Mouse (Mus musculus) bone marrow, adult 2 months (tissue): ENCODE measurements around the gene Dnm2. TPM values are rescaled to one million over a fixed set of nuclear protein-coding genes. Genes with fewer than 3 reads are reported as not detected.

Experiments
- H3K27ac ChIP-seq: fragments of 200-500 bp; 2 replicates; pipeline ENCODE4 v1.5.1; 2012; ENCODE audit warnings: low read depth, mild to moderate bottlenecking, control low read depth, inconsistent platforms, low read length; ENCODE audit not compliant: control insufficient read depth, poor library complexity, insufficient read depth
- H3K4me1 ChIP-seq: fragments of 200-500 bp; 2 replicates; pipeline ENCODE4 v1.6.1; 2011; ENCODE audit warnings: low read length; ENCODE audit not compliant: control insufficient read depth, insufficient read depth
- H3K4me3 ChIP-seq: fragments of 200-500 bp; replicated peaks from 2 replicates; pipeline ENCODE3; 2011; ENCODE audit warnings: mild to moderate bottlenecking, low read depth, low read length, control low read depth; ENCODE audit not compliant: control insufficient read depth
- CTCF ChIP-seq: fragments of 200-500 bp; IDR thresholded peaks from 2 replicates; pipeline ENCODE4 v1.5.1; 2011; ENCODE audit warnings: low read length, control low read depth; ENCODE audit not compliant: control insufficient read depth, insufficient read depth
- POLR2A ChIP-seq: fragments of 200-500 bp; IDR thresholded peaks from 2 replicates; pipeline ENCODE4 v1.6.1; 2011; ENCODE audit warnings: low read depth, mild to moderate bottlenecking, control low read depth, low read length, borderline replicate concordance; ENCODE audit not compliant: control insufficient read depth
- WGBS: fragments of 180-500 bp; shearing (Covaris S2); methylation state at CpG from one replicate; pipeline ENCODE4 v1.1.7; 2018; 5-methylcytosine and 5-hydroxymethylcytosine counted together
- polyA plus RNA-seq: library from polyadenylated mRNA; stranded (reverse); fragments of >200 nt; gene quantifications from 2 replicates; pipeline ENCODE4 v1.2.4, GENCODE M21; 2011; ENCODE audit warnings: low replicate concordance; ENCODE audit not compliant: missing spikeins, insufficient read depth, insufficient read length

Dnm2 gene
- polyA plus RNA-seq, 1 experiment, result 130 TPM

- TF ChIP-seq POLR2A (no peak), CTCF (no peak)
- Histone ChIP-seq H3K4me1 (peaks cover 20% of the 10 kb centered on the region), H3K27ac (peak overlapping the region; percentile 82), H3K4me3 (no peak overlapping the region)
- WGBS, result 6% methylated on average over 7 of the region's 7 CpGs
Measured at GRCm38 (mm10) chr9:21435777-21436635, 11.3 kb downstream of the Dnm2 start.

- Histone ChIP-seq H3K27ac (no peak overlapping the region), H3K4me3 (no peak overlapping the region), H3K4me1 (peaks cover 19% of the 10 kb centered on the region)
- WGBS, result 69% methylated on average over 6 of the region's 6 CpGs
- TF ChIP-seq CTCF (no peak), POLR2A (no peak)
Measured at GRCm38 (mm10) chr9:21437577-21437976, 12.9 kb downstream of the Dnm2 start.

- Histone ChIP-seq H3K4me3 (no peak overlapping the region), H3K27ac (no peak overlapping the region), H3K4me1 (peaks cover 19% of the 10 kb centered on the region)
- WGBS, result 32% methylated on average over 3 of the region's 3 CpGs
- TF ChIP-seq CTCF (no peak), POLR2A (no peak)
Measured at GRCm38 (mm10) chr9:21438219-21438618, 13.5 kb downstream of the Dnm2 start.

GRCm38 (mm10) chr9:21439456-21439855 is 14.7 kb downstream of the Dnm2 start:
- Histone ChIP-seq H3K27ac (peak overlapping the region; percentile 30; the same call in 1 of the 2 replicates), H3K4me1 (peaks cover 15% of the 10 kb centered on the region)

GRCm38 (mm10) chr9:21439914-21440313 is 15.2 kb downstream of the Dnm2 start:
- TF ChIP-seq CTCF (no peak), POLR2A (no peak)
- H3K27ac ChIP-seq, result no peak overlapping the region
- WGBS, result 81% methylated on average over 2 of the region's 2 CpGs
- H3K4me3 ChIP-seq, result no peak overlapping the region
- peaks cover 15% of the 10 kb centered on the region for H3K4me1 ChIP-seq

More at GRCm38 (mm10) chr9:21439456-21439855, 14.7 kb downstream of the Dnm2 start:
- TF ChIP-seq POLR2A (no peak), CTCF (no peak)
- WGBS, result 73% methylated on average over 3 of the region's 3 CpGs
- H3K4me3 ChIP-seq, result no peak overlapping the region

- TF ChIP-seq CTCF, result no peak
- TF ChIP-seq POLR2A, result no peak
- Histone ChIP-seq H3K4me3 (no peak overlapping the region), H3K27ac (no peak overlapping the region), H3K4me1 (peaks cover 13% of the 10 kb centered on the region)
Measured at GRCm38 (mm10) chr9:21440387-21440786, 15.7 kb downstream of the Dnm2 start.

- WGBS, result 91% methylated on average over 8 of the region's 8 CpGs
- peaks cover 10% of the 10 kb centered on the region for H3K4me1 ChIP-seq
Measured at GRCm38 (mm10) chr9:21443853-21444252, 19.1 kb downstream of the Dnm2 start.

GRCm38 (mm10) chr9:21444574-21444973 is 19.9 kb downstream of the Dnm2 start:
- H3K4me3 ChIP-seq, result no peak overlapping the region
- TF ChIP-seq CTCF (no peak), POLR2A (no peak)
- peaks cover 7% of the 10 kb centered on the region for H3K4me1 ChIP-seq
- 58% methylated on average over 4 of the region's 4 CpGs for WGBS
- no peak overlapping the region for H3K27ac ChIP-seq

More at GRCm38 (mm10) chr9:21443853-21444252, 19.1 kb downstream of the Dnm2 start:
- Histone ChIP-seq H3K27ac (no peak overlapping the region), H3K4me3 (no peak overlapping the region)
- TF ChIP-seq POLR2A, result no peak
- TF ChIP-seq CTCF, result no peak

GRCm38 (mm10) chr9:21445081-21445744 is 20.5 kb downstream of the Dnm2 start:
- TF ChIP-seq POLR2A, result no peak
- no peak for TF ChIP-seq CTCF
- no peak overlapping the region for H3K27ac ChIP-seq
- no peak overlapping the region for H3K4me3 ChIP-seq
- H3K4me1 ChIP-seq, result peaks cover 8% of the 10 kb centered on the region
- 93% methylated on average over 6 of the region's 6 CpGs for WGBS
